Mouse (Mus musculus) spleen, adult 12 weeks (tissue): Measurements from ENCODE around the gene Prr15l.
A peak's percentile ranks its signal among the peaks of the same experiment; 100 is the strongest.

Source experiments
- DNase-seq: peaks from one replicate; pipeline ENCODE4 v3.0.0; 2022; ENCODE audit warnings: low spot score

Prr15l gene

DNA sequence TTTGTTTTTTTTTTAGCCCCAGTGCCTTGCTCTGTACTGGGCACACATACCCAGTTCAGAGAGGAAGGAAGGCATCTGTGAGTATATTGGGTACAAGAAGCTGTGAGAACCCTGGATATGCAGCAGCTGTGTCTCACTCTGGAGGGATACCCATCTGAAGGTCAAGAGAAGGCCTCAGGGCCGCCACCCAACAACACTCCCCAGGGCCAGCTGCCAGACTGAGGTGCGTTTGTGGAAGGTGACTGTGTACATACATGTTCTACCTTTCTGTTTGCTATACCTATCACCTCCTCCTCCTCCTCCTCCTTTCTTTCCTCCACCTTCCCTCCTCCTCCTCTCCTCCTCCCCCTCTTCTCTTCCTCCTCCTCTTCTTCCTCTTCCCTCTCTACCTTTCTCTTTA, at the start of gene Prr15l:
Prr15l (plus strand) TSS at position 17 of the 400 bp plus-strand sequence.
- no peak for DNase-seq

DNA sequence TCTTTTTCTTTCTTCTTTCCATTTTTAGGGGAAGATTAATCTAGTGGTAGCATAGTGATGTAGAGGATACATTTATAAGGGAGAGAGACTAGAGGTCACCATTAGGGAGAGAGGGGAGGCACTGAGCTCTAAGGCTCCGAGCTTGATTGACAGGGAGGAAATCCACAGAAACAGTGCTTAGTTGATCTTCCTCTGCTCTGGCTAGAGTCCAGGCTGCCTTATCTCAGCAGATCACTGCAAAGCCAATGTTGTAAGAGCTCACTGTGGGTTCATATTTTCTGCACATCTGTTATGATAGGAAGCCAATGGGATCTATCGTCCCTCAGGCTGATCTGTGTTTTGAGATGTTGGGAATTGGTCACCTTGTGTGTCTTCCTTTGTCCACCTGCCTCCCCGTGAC, 49.2 kb upstream of the Prr15l start:
- DNase-seq, result no peak

DNA sequence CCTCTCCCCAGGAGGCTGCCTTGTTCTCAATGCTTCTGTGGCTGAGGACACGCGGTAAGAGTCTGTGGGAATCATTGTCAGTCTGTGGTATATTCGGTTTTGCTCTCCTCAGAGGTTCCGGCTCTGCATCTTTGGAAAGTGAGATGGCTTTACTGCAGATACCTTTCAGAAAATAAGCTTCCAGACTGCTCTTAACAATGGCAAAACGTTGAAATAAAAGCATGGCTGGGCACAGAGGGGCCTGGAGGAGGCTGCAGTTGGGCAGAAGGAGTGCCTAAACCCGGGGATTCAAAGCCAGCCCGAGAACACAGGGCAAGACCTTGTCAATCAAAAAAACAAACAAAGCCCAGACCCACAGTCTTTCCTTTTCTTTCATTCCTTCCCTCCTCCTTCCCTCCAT, 48.5 kb upstream of the Prr15l start:
- DNase-seq, result no peak

- no peak for DNase-seq
Measured at GRCm38 (mm10) chr11:96880296-96880695, 47.6 kb upstream of the Prr15l start.

- DNase-seq, result no peak
Measured at GRCm38 (mm10) chr11:96885901-96886340, 42.0 kb upstream of the Prr15l start.

DNA sequence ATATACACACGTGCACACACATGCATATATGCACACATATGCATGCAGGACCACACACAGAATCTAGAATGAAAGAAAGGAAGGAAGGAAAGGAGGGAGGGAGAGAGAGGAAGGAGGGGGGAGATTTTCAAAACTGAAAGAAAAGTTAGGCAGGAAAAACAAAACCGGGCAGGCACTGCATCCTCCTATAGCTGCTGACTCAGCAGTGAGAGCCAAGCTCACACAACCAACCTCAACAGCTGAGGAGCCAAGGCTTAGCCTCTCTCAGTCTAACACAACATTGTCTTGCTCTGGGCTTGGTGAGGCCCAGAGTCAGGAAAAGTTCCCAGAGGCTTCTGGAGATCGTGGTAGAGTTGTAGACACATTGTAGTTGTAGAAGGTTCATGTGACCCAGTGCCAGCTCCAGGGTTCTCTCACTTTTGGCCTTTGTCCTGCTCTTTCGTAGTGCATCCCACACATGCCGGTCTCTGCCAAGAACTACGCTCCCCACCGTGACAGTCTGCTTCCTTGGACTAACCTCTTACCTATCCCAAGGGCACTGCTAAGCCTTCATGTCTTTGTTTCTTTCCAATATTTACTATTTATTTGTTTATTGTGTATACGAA, 40.9 kb upstream of the Prr15l start:
- no peak for DNase-seq

- DNase-seq, result no peak
Measured at GRCm38 (mm10) chr11:96891784-96892527, 35.9 kb upstream of the Prr15l start.

- DNase-seq, result no peak
Measured at GRCm38 (mm10) chr11:96893203-96893842, 34.6 kb upstream of the Prr15l start.

- DNase-seq, result no peak
Measured at GRCm38 (mm10) chr11:96895886-96896285, 32.0 kb upstream of the Prr15l start.

DNA sequence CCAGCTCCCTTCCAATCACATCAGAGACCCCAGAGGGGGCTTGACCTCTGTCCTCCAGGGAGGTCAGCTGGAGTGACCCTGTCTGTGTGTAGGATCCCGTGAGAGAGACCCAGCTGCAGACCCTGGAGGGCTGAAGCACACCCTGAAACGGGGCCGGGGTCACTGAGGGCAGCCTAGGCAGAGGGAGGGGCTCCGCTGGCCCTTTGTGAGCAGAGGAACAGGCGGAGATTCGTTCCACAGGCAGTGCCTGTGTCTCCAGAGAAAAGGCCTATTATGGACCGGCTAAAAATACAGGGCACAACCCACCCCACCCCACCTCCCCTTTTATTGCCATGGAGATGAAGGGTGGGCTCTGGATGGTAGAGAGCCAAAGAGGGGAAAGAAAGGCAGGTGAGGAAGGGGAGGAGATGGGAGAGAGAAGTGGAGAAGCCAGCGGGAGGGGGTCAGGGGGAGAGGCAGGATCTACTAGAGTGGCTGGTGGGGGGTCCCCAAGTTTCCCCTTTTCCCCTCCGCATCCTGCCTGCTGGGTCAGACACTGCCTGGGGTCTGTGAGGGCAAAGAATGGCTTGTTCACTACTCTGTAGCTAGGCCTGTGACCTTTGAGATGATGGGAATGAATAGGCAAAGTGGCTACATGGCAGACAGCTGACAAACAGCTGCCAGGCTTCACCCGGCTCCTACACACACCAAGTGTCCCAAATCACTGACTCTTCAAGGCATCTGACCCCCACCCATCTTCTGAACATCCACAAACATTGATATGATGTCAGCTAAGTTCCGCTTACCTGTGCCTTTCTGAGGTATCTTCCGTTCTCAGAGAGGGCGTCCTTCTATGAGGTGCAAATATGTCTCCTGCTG, 28.2 kb upstream of the Prr15l start:
- no peak for DNase-seq

DNA sequence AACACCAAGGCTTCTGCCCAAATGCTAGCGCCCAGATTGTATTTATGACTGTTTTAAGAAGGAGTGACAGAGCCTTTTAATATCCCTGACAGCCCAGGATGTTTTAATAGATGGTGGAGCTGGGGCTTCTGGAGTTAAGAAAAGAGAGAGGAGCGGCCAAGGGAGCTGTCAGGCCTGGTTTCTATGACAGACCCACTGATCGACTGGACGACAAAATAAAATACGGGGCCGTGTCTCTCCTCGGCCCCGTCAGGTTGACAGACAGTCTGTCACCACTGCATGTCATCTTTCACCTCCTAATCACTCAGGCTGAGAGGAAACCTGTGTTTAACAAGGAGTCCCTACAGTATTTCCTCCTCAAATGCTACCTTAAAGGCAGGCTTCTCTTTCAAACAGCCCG, 26.6 kb upstream of the Prr15l start:
- no peak for DNase-seq

DNA sequence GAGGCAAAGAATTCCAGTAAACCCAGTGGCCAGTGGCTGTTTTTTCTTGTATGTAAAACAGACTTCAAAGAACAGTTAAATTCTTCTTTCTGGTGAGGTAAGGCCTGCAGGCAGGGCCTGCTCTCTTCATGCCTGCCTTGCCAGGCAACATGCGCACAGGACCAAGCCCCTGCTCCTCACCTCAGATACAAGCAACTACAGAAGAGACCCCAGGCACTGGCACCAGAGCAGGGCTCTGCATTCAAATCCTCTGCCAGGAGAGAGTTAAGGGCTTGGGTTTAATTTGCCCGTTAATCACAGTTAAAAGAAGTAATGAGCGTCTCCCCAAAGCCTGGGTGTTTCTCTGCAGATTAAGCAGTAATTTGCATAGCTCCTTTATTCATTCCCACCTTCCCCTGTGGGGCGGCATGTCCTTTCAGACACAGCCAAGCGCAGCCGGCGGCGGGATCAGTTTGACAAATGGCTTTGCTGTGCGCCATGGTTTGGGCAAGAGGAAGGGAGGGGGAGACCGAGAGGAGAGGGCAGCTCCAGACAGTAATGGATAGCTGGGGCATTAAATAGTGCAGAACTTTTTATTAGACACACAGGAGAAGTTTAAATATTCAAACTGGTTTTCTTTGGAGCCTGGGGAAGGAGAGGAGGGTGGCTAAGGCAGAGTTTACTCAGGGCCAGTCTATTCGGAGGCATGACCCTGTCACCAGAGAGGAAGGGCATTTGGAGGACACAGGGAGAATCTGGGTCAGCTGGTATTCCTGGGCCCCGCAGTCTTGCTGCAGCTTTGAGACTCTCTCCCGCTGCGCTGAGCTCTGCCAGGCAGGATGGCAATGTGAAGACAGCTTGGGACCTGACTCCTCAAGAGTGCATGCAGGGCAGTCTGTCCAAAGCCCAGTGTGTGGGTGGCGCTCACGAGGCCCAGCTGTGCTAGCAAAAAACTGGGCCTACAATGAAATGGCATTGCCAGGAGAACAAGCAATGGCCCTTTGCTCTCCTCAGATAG, 25.0 kb upstream of the Prr15l start:
- DNase-seq, result no peak

DNA sequence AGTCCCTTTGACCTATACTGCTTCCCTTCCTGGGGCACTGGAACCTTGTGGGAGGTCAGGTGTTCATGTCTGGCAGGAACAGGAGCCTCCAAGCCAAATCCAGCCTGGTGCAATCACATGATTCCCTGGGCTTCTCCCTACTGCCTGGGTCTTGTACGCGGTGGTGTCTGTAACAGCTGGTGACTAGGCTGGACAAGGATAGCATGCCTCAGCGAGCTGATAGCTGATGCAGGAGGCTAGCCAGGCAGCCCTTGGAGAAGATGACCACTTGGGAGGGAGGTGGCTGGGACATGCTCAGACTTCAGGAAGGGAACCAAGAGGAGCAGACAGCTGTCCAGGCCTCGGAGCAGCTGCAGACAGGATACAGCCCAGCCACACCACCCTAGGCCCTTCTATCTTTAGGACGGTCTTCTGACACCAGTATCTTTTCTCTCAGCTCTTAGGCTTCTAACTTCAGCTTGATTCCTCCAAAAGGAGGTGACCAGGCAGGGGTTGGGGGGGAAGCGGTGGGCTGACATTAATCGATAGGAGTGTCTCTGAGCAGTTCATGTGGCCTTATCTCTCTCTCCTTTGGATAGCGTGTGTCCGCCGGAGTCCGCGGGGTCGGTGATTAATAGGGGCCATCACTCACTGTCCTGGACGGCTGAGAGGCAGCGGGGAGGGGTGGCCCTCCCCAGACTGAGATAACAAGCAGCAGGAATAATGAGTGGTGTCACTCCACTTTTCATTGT, 21.3 kb upstream of the Prr15l start:
- no peak for DNase-seq

DNA sequence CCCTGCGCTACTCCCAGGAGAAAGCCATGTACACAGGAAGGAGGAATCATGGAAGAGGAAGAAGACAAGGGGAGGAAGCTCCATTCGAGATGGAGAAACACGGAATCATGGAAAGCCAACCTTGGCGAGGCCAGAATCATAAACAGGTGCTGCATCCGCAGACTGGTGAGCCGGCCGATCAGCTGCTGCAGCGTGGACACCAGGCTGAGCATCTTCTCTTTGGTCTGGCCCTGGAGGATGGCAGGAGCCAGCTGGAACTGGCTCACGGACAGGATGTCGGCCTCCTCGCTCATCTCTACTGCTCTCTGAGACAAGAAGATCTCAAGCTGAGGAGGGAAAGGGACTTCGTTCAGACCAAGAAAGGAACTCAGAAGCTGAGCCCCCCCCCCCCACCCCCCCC, 19.3 kb upstream of the Prr15l start:
- no peak for DNase-seq

GRCm38 (mm10) chr11:96910003-96910402, 17.9 kb upstream of the Prr15l start:
- DNase-seq, result peak; percentile 49

DNA sequence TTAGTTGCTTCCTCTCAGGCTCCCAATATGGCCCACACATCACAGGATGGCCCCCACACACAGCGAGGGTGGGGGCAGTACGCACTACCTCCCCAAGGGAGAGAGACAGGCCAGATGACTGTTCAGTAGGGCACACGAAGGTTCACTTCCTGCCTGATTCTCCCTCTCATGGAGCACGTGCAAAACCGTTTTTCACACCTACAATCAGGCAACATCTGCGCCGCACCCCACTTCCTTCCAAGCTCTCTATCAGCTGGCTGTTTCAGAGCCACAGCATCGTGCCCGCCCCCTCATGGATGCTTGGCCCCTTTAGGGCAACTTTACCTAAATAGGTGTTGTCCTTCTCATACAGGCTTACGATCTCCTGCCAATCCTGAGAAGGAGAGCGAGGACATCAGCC, 15.2 kb upstream of the Prr15l start:
- DNase-seq, result no peak

DNA sequence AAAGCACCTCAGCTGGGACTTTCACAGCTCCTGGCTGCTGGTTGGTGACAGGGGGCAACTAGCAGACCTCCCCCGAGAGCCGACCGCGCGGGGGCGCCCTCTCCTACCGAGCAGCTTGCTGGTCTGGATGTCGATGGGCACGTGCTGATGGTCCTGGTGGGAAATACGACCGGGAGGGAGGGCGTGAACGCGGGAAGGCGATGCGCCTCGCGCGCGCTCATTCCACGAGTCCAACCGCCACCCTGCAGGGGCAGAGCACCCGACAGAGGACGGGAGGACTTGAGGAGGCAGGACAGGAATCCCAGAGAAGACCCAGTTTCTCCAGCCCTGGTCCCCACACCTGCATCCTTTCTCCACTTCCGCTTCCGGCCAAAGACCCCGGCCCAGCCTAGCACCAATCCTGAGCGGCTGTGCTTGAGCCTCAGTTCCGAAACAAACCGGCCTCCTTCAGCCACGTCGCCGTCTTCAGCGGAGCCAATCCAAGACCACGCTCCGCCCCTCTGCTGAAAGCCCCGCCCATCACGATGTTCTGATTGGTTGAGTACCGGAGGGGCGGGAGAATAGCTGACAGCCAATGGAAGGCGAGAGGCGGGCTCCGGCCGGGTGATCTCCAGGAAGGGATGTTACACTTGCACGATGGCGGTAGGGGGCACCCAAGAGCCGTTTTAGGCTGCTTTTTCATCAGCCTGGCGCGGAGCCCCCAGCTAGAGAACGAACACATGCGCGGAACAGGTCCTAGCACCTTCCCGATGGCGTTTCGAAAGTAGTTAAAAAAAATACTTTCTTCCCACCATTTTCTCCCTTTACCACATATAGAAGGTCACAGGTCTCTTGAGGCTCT, 11.6 kb upstream of the Prr15l start, which contains the start of gene Cdk5rap3:
Cdk5rap3 (minus strand) TSS at position 453 of the 841 bp plus-strand sequence.
- DNase-seq, result peak; percentile 100

DNA sequence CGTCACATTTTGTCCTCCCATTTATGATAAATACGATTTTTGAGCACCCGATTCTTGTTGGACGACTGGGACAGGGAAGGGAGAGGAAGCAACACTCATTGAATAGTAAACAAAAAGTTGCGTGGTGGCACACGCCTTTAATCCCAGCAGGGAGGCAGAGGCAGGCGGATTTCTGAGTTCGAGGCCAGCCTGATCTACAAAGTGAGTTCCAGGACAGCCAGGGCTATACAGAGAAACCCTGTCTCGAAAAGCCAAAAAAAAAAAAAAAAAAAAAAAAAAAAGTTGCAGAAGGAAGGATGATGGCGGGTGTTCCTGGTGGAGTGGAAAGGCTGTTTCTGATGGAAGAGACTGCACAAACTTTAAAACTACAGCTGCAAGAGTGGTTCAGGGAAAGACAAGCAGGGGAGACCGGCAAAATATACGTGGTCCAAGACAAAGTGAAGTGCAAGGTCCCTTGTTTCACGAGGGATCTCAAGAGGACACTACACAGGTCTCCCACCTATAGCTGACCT, 11.0 kb upstream of the Prr15l start:
- DNase-seq, result no peak

DNA sequence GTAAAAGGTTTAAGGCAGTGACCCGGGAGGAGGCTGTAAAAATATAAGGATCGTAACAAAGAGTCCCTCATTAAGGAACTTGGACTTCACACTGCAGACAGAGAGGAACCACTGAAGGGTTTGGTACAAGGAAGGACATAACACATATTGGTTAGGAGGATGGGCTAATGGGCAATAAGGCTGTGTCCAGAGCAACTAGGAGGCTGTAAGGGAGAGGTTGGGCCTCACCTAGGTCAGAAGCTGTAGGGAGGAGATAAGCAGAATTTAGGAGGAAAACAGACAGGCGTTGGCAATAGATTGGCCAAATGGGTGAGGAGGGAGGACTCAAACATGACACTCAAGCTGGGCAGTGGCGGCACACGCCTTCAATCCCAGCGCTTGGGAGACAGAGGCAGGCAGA, 10.5 kb upstream of the Prr15l start:
- peak; percentile 57 for DNase-seq
